Mouse (Mus musculus): ENCODE results near the gene Fam196b.

DNA sequence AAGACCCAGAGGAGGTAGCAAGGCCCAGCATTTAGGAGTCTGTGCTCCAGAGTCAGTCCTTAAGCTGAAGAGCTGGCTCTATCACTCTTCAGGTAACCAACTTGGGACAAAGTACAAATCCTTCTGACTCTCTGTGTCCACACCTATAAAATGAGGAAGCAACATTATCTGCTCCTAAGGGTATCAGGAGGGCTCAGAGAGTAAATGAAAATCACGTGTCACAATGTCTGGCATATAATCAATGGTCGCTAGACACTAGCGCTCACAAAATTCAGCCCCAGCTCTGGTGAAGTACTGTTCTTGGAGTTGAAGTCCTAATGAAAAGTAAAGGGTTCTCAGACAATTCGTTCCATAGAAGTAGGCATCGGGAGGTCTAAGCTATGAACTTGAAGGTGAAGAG is 83.0 kb downstream of the Fam196b start:
- TF ChIP-seq POLR2A (IDR thresholded peaks at IDR 0.05; ENCODE audit: low read depth, low read length) (no peak), CTCF (conservative IDR thresholded peaks at IDR 0.05; ENCODE audit: insufficient read depth, insufficient read length, low read depth, low read length) (no peak)
